Mouse (Mus musculus): Measurements from ENCODE around the gene Shank2. TPM values are rescaled to one million over a fixed set of nuclear protein-coding genes. Genes with fewer than 3 reads are reported as not detected.
A peak's percentile ranks its signal among the peaks of the same experiment; 100 is the strongest.

The Shank2 gene
- total RNA-seq, 2 experiments from 2014 or later, result 0.69 to 0.93 TPM

DNA sequence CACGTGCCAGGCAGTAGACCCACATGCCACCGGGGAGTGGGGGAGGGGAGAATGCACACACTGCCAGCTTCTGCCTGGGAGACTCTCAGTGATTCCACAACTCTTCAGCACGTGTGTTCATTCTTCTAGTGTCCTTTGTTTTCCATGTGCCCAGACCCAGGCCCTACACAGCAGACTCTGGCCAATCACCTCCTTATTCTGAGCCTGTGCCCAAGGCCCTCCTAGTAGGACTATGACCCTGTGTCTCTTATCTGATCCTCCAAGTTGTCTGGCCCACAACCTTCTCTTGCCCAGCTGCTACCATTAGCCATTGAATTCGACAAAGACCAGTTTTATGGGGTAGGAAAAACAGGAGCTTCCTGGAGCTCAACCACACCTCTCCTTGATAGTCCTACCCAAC is 400.8 kb downstream of the Shank2 start:
- DNase-seq, result no peak
- intact Hi-C loops (cut with DNase I), result no loop called here

DNA sequence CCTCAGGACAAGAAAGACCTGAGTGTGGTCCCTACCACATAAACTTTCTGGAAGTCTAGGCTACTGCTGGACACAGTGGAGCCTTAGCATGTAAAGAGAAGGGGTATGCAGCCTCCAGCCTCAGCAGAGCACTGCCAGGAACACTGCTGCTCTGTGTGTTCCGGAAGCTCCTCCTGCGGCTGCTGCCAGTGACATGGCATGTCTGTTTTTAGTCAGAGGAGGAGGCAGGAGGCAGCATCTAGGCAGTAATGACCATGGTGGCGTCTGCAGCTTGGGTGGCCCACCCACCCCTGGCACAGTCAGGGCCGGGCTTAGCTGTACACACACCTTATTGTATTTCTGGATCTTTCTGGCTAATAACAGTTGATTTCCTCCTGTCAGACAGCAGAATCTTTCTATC is 405.9 kb downstream of the Shank2 start:
- no peak for DNase-seq
- intact Hi-C loops (cut with DNase I), result no loop called here

DNA sequence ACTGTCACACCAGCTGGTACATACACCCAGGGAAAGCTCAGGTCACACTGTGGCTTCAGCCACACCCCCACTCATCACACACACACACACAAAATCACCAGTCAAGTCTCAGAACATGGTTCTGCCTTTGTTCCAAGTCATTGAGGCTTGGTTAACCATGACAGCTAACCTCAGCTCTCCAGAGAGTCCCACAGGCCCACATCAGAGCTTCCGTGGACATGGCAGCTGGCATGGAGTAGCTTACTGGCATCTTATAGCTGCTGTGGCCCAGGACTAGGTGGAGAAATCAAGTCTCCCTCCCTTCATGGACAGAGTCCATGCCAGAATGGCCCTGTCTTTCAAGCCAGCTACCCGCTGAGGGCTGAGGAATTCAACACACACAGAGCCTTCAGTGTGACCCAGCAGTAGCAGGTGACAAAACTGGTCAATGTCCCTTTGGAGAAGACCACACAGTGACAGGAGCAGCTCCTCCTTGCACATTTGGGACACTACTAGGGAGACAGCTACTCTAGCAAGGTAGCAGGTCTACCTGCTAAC is 406.8 kb downstream of the Shank2 start:
- intact Hi-C loops (cut with DNase I), result no loop called here

DNA sequence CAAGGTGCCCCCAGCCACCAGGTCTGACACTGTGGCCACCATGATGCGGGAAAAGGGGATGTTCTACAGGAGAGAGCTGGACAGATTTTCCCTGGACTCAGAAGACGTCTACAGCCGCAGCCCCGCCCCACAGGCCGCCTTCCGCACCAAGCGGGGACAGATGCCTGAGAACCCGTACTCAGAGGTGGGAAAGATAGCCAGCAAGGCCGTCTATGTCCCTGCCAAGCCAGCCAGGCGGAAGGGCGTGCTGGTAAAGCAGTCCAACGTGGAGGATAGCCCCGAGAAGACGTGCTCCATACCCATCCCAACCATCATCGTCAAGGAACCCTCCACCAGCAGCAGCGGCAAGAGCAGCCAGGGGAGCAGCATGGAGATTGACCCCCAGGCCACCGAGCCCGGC is 408.0 kb downstream of the Shank2 start:
- DNase-seq, result no peak
- intact Hi-C loops (cut with DNase I), result no loop called here

More for the DNA sequence above, 406.8 kb downstream of the Shank2 start:
- DNase-seq, result no peak

DNA sequence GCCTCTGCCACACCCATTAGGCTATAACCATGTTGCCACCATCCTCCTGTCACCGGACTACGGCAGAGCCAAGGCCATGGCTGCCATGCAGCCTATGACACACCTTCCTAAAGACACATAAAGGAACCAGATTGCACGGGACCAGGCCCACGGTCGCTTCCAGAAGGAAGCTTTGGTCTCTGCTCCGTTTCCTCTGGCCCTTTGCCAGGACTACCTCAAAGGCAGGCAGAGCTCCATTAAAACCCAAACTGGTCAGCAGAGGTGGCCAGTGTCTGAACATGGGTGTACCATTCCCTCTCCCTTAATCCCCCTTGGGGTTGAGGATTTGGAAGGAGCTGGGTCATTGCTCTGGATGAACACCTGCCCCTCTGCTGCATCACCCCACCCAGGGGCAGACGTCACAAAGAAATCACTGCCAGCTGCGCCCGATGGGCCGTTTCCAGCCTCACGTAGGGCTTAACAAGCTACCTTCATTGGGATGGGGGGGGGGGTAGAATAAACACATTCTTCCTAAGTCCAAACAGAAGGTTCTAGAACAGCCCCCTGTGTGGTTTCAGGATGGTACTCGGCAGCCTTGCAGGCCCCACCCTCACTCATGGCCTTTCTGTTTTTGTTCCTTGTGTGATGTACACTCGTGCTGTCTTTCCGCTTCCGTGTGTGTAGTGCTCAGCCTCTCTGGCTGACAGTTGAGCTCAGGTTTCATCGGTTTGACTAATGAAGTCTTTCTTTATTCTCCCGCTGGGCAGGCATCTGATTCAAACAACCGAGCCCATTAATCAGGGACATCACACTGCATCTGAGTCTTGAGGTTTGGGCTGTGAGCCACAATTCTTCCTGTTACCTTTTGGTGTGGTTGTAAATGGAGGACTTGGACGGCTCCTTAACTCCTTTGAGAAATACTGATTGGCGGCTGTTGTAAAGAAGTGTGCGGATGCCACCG is 410.5 kb downstream of the Shank2 start:
- intact Hi-C loops (cut with DNase I), result no loop called here

DNA sequence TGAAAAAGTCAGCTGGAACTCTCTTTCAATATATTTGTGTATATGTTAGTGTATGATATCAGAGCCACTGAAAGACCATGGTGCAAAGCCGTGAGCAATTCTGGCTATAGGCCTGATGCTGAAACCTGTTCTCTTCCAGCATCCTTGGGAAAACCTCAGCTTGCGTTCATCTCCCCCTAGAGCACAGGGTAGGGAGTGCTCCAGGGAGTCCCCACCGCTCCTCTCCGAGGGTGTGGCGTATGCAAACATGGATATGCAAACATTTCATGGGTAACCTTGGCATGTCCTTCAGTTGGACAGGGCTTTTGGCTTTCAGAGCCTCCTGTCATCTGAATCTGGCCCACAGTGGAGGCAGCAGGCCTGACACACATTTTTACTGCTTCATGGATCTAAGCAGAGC is 412.9 kb downstream of the Shank2 start:
- DNase-seq, result no peak
- intact Hi-C loops (cut with DNase I), result no loop called here

More for the DNA sequence above, 410.5 kb downstream of the Shank2 start:
- DNase-seq, result no peak

DNA sequence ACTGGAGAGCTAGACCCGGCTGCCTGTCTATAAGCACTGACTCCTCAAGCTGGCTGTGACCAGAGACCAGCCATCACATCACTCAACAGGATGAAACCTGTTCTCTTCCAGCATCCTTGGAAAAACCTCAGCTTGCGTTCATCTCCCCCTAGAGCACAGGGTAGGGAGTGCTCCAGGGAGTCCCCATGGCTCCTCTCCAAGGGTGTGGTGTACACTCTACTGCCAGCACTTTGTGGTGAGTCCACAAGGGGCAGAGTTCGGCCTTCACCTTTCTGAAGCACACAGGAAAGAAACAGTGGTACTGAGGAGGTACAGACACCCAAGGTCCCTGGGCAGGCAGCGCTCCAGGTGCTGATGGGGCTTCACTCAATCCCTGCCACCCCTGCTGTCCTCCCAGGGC is 414.1 kb downstream of the Shank2 start:
- intact Hi-C loops (cut with DNase I), result no loop called here

DNA sequence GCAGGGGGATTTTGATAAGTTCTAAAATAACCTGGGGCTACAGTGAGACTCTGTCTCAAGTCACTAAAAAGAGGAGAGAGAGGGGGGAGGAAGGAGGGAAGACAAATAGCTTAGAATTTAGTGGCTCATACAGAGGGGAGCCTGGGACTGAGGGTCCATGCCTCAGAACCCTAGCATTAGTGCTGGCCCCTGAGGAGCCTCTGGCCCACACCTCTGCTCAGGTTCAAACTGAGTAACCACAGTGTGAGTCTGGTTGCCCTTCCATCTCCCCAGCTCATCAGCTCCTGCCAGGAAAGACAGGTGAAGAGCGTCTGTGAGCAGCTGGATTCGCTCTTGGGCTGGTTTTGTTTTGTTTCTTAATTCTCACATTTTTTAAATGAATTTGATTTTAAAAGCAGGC is 415.5 kb downstream of the Shank2 start:
- intact Hi-C loops (cut with DNase I), result no loop called here
- DNase-seq, result no peak

More for the DNA sequence above, 414.1 kb downstream of the Shank2 start:
- peak; percentile 8 to 27 for DNase-seq

DNA sequence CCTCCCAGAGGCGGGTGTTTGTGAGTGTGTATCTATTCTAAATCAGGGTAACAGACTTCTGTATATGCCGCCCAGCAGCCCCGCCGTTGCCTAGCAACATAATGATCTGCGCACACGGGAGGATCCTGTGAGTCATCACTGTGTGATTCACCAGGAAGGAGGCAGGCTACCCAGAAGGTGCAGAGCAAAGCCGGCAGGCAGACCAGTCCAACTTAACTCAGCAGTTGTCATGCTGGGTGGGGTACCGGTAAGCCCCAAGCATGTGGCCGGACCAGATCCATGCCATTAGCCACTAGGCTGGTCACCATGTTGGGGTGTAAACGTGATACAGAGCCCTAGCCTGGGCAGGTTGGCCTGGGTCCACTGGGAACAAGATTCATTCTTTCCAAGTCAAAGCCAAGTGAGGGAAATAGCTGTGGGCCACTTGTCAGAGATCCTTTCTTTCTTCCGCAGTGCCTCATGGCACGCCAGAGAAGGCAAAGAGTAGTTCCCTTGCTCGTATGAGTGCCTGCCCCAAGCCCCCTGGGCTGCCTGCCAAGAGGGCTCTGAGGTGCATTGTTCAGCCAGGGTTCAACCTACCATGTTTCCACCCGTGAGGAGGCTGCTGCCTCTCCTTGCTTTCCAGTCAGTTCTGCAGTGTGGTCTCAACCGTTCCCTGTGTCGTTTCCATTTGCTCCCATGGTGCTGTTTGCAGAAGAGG is 416.1 kb downstream of the Shank2 start:
- DNase-seq, result peak; percentile 27 to 30
- intact Hi-C loops (cut with DNase I), result no loop called here

DNA sequence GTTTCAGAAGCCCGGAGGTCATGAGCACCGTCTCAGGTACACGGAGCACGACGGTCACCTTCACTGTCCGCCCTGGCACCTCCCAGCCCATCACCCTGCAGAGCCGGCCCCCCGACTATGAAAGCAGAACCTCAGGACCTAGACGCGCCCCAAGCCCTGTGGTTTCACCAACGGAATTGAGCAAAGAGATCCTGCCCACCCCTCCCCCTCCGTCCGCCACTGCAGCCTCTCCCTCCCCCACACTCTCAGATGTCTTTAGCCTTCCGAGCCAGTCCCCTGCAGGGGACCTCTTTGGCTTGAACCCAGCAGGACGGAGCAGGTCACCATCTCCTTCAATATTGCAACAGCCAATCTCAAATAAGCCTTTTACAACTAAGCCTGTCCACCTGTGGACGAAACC is 418.8 kb downstream of the Shank2 start:
- intact Hi-C loops (cut with DNase I), result no loop called here
- no peak for DNase-seq

DNA sequence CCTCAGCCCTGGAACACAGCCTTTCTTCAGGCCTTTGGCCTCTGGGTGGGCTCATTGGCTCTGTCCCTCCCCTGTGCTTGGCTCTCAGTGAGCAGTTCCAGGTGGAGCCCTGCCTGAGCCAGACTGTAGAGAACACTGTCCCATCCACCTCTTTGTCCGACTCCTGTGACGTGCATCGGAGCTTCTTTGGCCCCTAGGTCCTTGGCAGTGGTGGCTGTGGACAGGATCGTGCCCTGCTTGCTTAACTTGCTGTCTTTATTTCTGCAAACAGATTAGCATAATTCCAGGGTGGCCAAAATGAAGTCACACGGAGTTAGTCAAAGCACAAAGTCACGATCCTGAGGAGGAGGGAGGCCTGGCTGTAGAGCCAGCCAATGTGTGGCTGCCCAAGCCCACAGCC is 419.8 kb downstream of the Shank2 start:
- intact Hi-C loops (cut with DNase I), result no loop called here
- DNase-seq, result no peak

DNA sequence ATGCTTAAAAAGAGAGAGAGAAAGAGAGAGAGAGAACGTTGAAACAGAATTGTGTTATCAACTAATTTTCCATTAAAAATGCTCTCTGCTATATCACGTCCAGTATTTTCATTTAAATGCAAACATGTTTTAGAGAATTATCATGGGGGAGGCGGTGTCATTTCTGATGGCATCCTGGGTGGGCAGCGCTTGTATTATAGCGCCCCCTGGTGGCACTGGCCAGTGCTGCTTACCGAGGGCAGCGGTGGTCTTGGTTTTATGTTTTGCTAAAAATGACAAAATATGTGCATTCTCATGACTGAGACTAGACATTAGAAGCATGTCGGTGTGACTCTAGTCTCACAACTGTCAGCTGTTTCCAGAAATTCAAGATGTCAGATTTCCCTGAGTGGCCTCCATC is 424.2 kb downstream of the Shank2 start:
- peak; percentile 35 to 76 for DNase-seq
- intact Hi-C loops (cut with DNase I), result loop anchor here (1.0 to 5.0 kb wide), 2 partner anchors 209 to 354 kb away; no protein-coding TSS in a partner anchor

DNA sequence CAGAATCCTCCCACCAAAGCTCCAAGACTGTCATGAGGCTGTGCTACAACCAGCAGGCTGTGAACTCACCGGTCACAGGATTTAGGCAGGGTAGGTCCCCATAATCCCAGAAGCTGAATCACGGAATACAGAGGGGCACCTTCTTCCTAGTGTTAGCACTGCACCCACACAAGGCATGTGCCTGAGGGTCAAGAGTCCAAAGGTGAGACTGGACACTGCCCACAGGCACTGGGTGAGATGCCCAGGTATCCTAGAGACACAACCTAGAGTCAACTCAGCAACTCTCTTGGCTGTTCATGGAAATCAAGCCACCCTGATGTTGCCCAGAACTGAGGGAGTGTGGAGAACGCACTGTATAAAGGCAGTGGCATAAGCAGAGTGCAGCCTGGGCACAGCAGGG is 424.9 kb downstream of the Shank2 start:
- intact Hi-C loops (cut with DNase I), result loop anchor here (1.0 to 5.0 kb wide), 2 partner anchors 209 to 354 kb away; no protein-coding TSS in a partner anchor
- no peak for DNase-seq

DNA sequence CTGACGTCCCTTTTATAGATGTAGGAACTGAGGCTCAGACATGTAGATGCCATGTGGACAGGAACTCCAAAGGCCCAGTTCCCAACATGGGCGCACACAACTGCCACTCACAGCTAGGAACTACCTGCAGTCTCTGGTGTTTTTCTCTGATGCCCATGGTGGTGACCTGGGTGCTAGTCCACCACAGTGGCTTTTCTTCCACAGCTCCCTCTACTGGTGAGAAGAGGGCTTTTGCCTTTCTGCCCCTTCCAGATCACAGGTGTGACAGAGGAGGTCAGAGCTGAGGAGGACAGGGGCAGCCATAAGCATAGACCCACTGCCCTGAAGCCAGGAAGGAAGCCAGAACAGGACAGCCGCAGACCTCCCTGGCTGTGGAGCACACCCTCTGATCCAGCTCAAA is 425.7 kb downstream of the Shank2 start:
- intact Hi-C loops (cut with DNase I), result loop anchor here (5.0 kb wide), 1 partner anchor 355 kb away; no protein-coding TSS in a partner anchor
- no peak for DNase-seq

DNA sequence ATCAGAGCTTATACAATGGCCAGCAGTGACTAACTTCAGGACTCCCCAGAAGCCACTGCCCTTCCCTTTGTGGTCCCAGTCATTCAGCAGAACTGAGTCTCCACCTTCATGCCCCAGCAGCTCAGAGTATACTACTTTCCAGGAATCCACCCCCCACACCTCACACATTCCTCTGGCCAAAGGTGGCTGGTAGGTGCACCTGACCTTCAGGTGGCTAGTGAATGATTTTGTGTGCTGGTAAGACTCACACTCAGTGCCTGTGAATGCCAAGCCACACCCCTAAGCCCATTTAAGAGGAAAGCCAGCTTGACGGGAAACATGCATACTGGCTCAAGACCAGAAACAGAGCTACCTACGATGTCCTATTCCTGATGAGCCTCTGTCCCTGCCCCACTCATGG is 431.2 kb downstream of the Shank2 start:
- intact Hi-C loops (cut with DNase I), result no loop called here

DNA sequence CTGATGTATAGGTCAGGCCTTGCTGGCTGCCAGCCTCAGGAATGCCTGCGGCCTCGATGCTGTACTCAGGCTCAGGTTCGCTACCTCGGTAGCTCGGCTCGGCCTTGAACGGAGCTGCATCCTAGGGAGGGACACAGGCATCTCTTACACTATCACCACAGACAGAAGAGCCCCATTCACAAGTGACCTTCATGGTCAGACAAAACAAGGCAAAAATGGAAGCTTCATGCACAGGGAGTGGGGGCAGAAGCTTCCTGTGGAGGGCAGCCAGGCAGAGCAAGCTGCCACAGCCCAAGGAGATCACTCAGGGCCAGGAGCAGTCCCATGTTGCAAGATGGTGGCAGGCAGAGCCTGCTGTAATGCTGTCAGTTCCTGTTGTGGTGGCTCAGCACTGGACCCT is 437.1 kb downstream of the Shank2 start:
- DNase-seq, result no peak
- intact Hi-C loops (cut with DNase I), result no loop called here

More for the DNA sequence above, 431.2 kb downstream of the Shank2 start:
- DNase-seq, result no peak

DNA sequence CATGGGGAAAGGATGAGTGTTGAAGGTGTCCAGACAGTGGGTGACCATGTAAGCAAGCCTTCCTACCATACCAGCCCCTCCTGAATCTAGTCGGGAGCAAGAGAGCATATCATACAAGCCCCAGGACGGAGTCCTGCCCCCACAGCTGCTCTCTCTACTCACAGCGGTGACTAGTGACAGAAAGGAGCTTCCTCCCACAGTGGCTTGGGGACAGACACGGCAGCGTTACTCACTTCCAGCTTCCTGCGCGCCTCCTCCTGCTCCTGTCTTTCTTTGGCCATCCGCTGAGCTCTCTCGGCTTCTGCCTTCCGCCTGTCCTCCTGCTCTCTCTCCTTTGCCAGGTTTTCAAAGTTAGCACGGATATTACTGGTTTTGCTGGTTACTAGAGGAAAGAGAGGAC is 439.7 kb downstream of the Shank2 start:
- intact Hi-C loops (cut with DNase I), result no loop called here

DNA sequence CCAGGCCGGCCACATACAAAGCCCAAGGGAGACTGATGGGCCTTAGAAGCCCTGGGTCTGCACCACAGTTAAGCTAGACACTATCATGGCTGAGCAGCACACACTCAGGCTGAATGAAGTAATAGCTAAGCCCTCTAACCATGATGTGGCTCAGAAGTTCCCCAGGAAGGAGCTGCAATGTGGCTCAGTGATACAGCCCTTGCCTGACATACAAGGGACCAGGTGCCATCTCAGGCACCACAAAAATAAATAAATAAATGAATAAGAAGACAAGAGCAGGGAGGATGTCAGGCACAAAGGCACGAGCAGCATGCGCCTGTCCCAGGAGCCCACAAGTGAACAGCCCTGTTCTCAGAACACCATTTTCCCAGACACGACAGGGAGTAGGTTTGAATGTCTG is 440.2 kb downstream of the Shank2 start:
- intact Hi-C loops (cut with DNase I), result no loop called here
- no peak for DNase-seq

More for the DNA sequence above, 439.7 kb downstream of the Shank2 start:
- no peak for DNase-seq

DNA sequence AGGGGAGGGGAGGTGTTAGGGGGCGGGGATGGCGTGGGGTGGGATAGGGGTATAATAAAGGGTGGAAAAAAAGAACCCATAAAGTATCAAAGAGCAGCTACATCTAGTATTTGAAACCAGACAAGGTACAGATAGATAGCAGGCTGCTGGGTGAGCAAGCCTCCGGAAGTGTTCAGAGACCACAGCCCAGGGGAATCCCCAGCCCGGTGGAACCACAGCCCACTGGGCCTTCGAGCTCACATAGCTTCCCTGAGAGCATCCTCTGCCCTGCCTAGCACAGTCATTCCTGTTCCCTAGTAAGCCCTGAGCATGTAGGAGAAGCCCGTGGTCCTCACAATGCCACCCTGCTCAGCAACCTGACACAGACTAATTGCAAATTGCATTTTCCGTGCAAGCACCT is 443.1 kb downstream of the Shank2 start:
- no peak for DNase-seq
- intact Hi-C loops (cut with DNase I), result no loop called here

DNA sequence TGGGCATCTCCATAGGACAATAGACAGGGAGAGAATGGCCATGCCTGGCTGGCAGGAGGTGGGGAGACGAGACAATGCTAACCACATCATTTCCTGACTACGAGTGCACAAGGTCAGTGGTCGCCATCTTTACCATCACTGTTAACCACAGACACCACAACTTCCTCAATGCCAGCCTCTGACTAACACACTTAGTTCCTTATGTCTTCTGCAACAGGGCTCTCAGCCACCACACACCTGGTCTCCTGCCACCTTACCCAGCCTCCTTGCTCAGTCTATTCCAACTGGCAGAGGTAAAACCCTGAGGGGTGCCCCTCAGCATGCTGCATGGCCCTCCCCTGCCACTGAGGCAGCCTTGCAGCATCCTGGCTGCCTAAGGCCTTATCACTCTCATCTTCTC is 445.4 kb downstream of the Shank2 start:
- DNase-seq, result no peak
- intact Hi-C loops (cut with DNase I), result no loop called here

DNA sequence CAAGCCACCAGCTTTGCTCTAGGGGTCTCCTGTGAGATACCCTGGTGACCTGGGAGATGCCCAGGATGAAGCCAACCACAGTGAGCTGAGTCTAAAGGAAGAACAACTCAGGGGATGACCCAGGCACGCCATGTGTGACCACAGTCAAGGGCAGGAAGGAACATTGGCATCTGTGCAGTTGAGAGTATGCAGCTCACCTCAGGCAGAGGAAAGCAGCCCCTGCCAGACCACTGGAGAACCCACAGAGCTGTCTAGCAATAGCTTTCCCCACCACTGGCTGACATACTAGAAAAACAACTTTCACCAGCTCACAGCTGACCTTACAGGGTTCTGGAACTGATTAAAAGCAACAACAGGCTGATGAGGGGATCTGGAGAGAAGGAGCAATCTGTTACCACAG is 446.5 kb downstream of the Shank2 start:
- DNase-seq, result no peak
- intact Hi-C loops (cut with DNase I), result no loop called here
